Mouse (Mus musculus) stomach, postnatal 0 days (tissue): ENCODE data around the gene Zbtb7b. TPM values are rescaled to one million over a fixed set of nuclear protein-coding genes. Genes with fewer than 3 reads are reported as not detected.

ENCODE experiments used
- ATAC-seq: fragments of 200-750 bp; cut with Nextera tagmentation; 2 replicates; pipeline ENCODE4 v1.8.0; 2017; ENCODE audit not compliant: low FRiP score, low TSS enrichment
- DNase-seq: peaks from one replicate; pipeline ENCODE4 v3.0.0-alpha.2; 2016; ENCODE audit warnings: low spot score
- H3K27ac ChIP-seq: fragments of 300-500 bp; sonication (generic); replicated peaks from 2 replicates; pipeline ENCODE4 v1.5.1; 2014; ENCODE audit warnings: mild to moderate bottlenecking, control low read depth
- H3K27me3 ChIP-seq: fragments of 300-500 bp; sonication (generic); 2 replicates; pipeline ENCODE4 v1.6.1; 2014; ENCODE audit warnings: low read length; ENCODE audit not compliant: control insufficient read depth, insufficient read depth
- H3K36me3 ChIP-seq: fragments of 300-500 bp; sonication (generic); 2 replicates; pipeline ENCODE4 v1.6.1; 2014; ENCODE audit warnings: low read length, mixed read lengths; ENCODE audit not compliant: control insufficient read depth, insufficient read depth
- H3K4me1 ChIP-seq: fragments of 300-500 bp; sonication (generic); replicated peaks from 2 replicates; pipeline ENCODE4 v1.6.1; 2014; ENCODE audit warnings: antibody characterized with exemption; ENCODE audit not compliant: control insufficient read depth, insufficient read depth
- H3K4me2 ChIP-seq: fragments of 300-500 bp; sonication (generic); replicated peaks from 2 replicates; pipeline ENCODE4 v1.6.1; 2014; ENCODE audit warnings: low read depth, mild to moderate bottlenecking, control low read depth, moderate library complexity
- H3K4me3 ChIP-seq: fragments of 300-500 bp; sonication (generic); 2 replicates; pipeline ENCODE4 v1.5.1; 2014; ENCODE audit warnings: low read depth, low read length, control low read depth
- H3K9ac ChIP-seq: fragments of 300-500 bp; sonication (generic); 2 replicates; pipeline ENCODE4 v1.6.1; 2014; ENCODE audit warnings: mild to moderate bottlenecking, low read length, control low read depth, mixed read lengths
- H3K9me3 ChIP-seq: fragments of 300-500 bp; sonication (generic); 2 replicates; pipeline ENCODE4 v1.6.1; 2016; ENCODE audit warnings: low read length; ENCODE audit not compliant: control insufficient read depth
- CTCF ChIP-seq: IDR thresholded peaks from 2 replicates; pipeline ENCODE4 v1.5.1; 2016; ENCODE audit warnings: antibody characterized with exemption, low read depth, mild to moderate bottlenecking, moderate library complexity
- EP300 ChIP-seq: optimal IDR thresholded peaks from 2 replicates; pipeline ENCODE3; 2016; ENCODE audit warnings: antibody characterized with exemption
- WGBS: fragments of 180-500 bp; shearing (Covaris S2); extraction: QIAGEN DNeasy Blood & Tissue Kit; methylation state at CpG from one replicate; pipeline ENCODE4 v1.1.7; 2014; 5-methylcytosine and 5-hydroxymethylcytosine counted together
- polyA plus RNA-seq: library from polyadenylated mRNA; unstranded; fragments of >200 nt; fragmentation: Nextera tagmentation; extraction: Ambion mirVana; gene quantifications from 2 replicates; pipeline ENCODE4 v1.2.1, GENCODE M21; 2015

Gene Zbtb7b
- polyA plus RNA-seq, 1 experiment from 2014 or later, result 7.9 TPM

GRCm38 (mm10) chr3:89393605-89394004 is 971 bp downstream of the Zbtb7b start:
- Histone ChIP-seq H3K4me3 (peak overlapping the region; percentile 76), H3K36me3 (no peaks in the 10 kb centered on the region), H3K4me2 (peak overlapping the region; percentile 99), H3K27me3 (no peaks in the 10 kb centered on the region), H3K9me3 (no peaks in the 10 kb centered on the region), H3K4me1 (peaks cover 6% of the 10 kb centered on the region), H3K27ac (peak overlapping the region; percentile 97), H3K9ac (peak overlapping the region; percentile 82)
- DNase-seq (peak; percentile 99), ATAC-seq (peak; percentile 94)
- no peak for TF ChIP-seq EP300
- peak; percentile 1; the same call in 1 of the 2 replicates for TF ChIP-seq CTCF
- under 1% methylated on average over 15 of the region's 15 CpGs for WGBS

GRCm38 (mm10) chr3:89392871-89393311 is 1.7 kb downstream of the Zbtb7b start:
- peak overlapping the region; percentile 99 for H3K4me2 ChIP-seq
- no peak for TF ChIP-seq EP300
- no peak for TF ChIP-seq CTCF
- H3K4me3 ChIP-seq, result peak overlapping the region; percentile 76
- no peaks in the 10 kb centered on the region for H3K36me3 ChIP-seq
- ATAC-seq, result no peak
- peak overlapping the region; percentile 94 for H3K27ac ChIP-seq
- H3K4me1 ChIP-seq, result peaks cover 9% of the 10 kb centered on the region
- no peaks in the 10 kb centered on the region for H3K9me3 ChIP-seq
- no peaks in the 10 kb centered on the region for H3K27me3 ChIP-seq
- peak overlapping the region; percentile 82 for H3K9ac ChIP-seq
- WGBS, result under 1% methylated on average over 21 of the region's 24 CpGs
- peak; percentile 82 for DNase-seq

- ATAC-seq, result peak; percentile 2
- H3K9me3 ChIP-seq, result no peaks in the 10 kb centered on the region
- peaks cover 9% of the 10 kb centered on the region for H3K4me1 ChIP-seq
- no peaks in the 10 kb centered on the region for H3K27me3 ChIP-seq
- peak overlapping the region; percentile 82 for H3K9ac ChIP-seq
- peak overlapping the region; percentile 99 for H3K4me2 ChIP-seq
- WGBS, result 1% methylated on average over 43 of the region's 56 CpGs
- 0 out of 2 replicates have a peak, but pooled peaks have one; percentile 6 for TF ChIP-seq CTCF
- no peak for TF ChIP-seq EP300
- H3K27ac ChIP-seq, result peak overlapping the region; percentile 94
- H3K36me3 ChIP-seq, result no peaks in the 10 kb centered on the region
- peak overlapping the region; percentile 76 for H3K4me3 ChIP-seq
- DNase-seq, result peak; percentile 88
Observed at GRCm38 (mm10) chr3:89391663-89392511, 2.7 kb downstream of the Zbtb7b start.

GRCm38 (mm10) chr3:89390699-89391662 is 3.6 kb downstream of the Zbtb7b start:
- peak overlapping the region; percentile 94 for H3K27ac ChIP-seq
- no peak for TF ChIP-seq EP300
- TF ChIP-seq CTCF, result no peak
- ATAC-seq (no peak), DNase-seq (peak; percentile 79)
- H3K4me2 ChIP-seq, result peak overlapping the region; percentile 99
- 15% methylated on average over 19 of the region's 19 CpGs for WGBS
- no peaks in the 10 kb centered on the region for H3K27me3 ChIP-seq
- H3K4me3 ChIP-seq, result peak overlapping the region; percentile 76
- H3K9ac ChIP-seq, result peak overlapping the region; percentile 82
- no peaks in the 10 kb centered on the region for H3K36me3 ChIP-seq
- peaks cover 6% of the 10 kb centered on the region; the same call in 1 of the 2 replicates for H3K4me1 ChIP-seq
- no peaks in the 10 kb centered on the region for H3K9me3 ChIP-seq

GRCm38 (mm10) chr3:89390111-89390515 is 4.5 kb downstream of the Zbtb7b start:
- ATAC-seq (no peak), DNase-seq (peak; percentile 50)
- no peaks in the 10 kb centered on the region for H3K36me3 ChIP-seq
- H3K27me3 ChIP-seq, result no peaks in the 10 kb centered on the region
- H3K4me1 ChIP-seq, result peaks cover 6% of the 10 kb centered on the region; the same call in 1 of the 2 replicates
- TF ChIP-seq EP300 (no peak), CTCF (no peak)
- peak overlapping the region; percentile 82; the same call in 1 of the 2 replicates for H3K9ac ChIP-seq
- peak overlapping the region; percentile 99 for H3K4me2 ChIP-seq
- H3K9me3 ChIP-seq, result no peaks in the 10 kb centered on the region
- H3K4me3 ChIP-seq, result peak overlapping the region; percentile 76
- 19% methylated on average over 5 of the region's 5 CpGs for WGBS
- H3K27ac ChIP-seq, result peak overlapping the region; percentile 94
